Mouse (Mus musculus): ENCODE measurements around the gene Kif2c. TPM values are rescaled to one million over a fixed set of nuclear protein-coding genes. Genes with fewer than 3 reads are reported as not detected.
A peak's percentile ranks its signal among the peaks of the same experiment; 100 is the strongest.

The Kif2c gene
- polyA plus RNA-seq, 1 experiment, result 16.5 TPM

- H3K27me3 ChIP-seq (ENCODE audit: control insufficient read depth, insufficient read depth, low read length), result no peaks in the 10 kb centered on the region
- H3K4me3 ChIP-seq (ENCODE audit: control insufficient read depth, insufficient read depth, low read length), result no peak overlapping the region
- H3K4me1 ChIP-seq (replicated peaks; ENCODE audit: control insufficient read depth, insufficient read depth, low read length), result no peaks in the 10 kb centered on the region; the same call in 1 of the 2 replicates
- peaks cover 41% of the 10 kb centered on the region for H3K36me3 ChIP-seq (ENCODE audit: control insufficient read depth, insufficient read depth, low read length)
- no peak for TF ChIP-seq POLR2A (IDR thresholded peaks at IDR 0.05; ENCODE audit: control insufficient read depth, extremely low read depth, insufficient read depth, low read length, poor library complexity)
- no peak for TF ChIP-seq CTCF (IDR thresholded peaks at IDR 0.05; ENCODE audit: borderline replicate concordance, control insufficient read depth, extremely low read depth, insufficient read depth, low read length, poor library complexity)
- WGBS, result 90% methylated on average over 6 of the region's 6 CpGs
- no peak for DNase-seq
- no peak overlapping the region for H3K27ac ChIP-seq (ENCODE audit: control insufficient read depth, insufficient read depth, low read length)
These were observed 32.9 kb downstream of the Kif2c start for GRCm38 (mm10) chr4:117149291-117150211.

DNA sequence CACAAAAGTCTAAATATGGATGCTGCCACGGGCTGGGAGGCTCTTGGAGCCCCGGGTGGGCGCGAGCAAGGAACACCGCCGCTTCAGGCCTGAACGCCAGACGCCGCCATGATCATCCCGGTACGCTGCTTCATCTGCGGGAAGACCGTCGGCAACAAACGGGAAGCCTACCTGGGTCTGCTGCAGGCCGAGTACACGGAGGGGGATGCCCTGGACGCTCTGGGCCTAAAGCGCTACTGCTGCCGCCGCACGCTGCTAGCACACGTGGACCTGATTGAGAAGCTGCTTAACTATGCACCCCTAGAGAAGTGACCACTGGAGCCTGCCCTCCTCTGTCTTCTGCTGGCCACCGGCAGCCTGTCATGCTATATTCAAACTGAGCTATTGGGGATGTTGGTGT, 33.6 kb downstream of the Kif2c start:
- Histone ChIP-seq H3K27ac (ENCODE audit: control insufficient read depth, insufficient read depth, low read length) (no peak overlapping the region), H3K36me3 (ENCODE audit: control insufficient read depth, insufficient read depth, low read length) (peaks cover 36% of the 10 kb centered on the region), H3K27me3 (ENCODE audit: control insufficient read depth, insufficient read depth, low read length) (no peaks in the 10 kb centered on the region), H3K4me3 (ENCODE audit: control insufficient read depth, insufficient read depth, low read length) (no peak overlapping the region), H3K4me1 (replicated peaks; ENCODE audit: control insufficient read depth, insufficient read depth, low read length) (no peaks in the 10 kb centered on the region)
- DNase-seq, result no peak
- WGBS, result 96% methylated on average over 24 of the region's 24 CpGs
- no peak for TF ChIP-seq CTCF (IDR thresholded peaks at IDR 0.05; ENCODE audit: borderline replicate concordance, control insufficient read depth, extremely low read depth, insufficient read depth, low read length, poor library complexity)
- no peak for TF ChIP-seq POLR2A (IDR thresholded peaks at IDR 0.05; ENCODE audit: control insufficient read depth, extremely low read depth, insufficient read depth, low read length, poor library complexity)

DNA sequence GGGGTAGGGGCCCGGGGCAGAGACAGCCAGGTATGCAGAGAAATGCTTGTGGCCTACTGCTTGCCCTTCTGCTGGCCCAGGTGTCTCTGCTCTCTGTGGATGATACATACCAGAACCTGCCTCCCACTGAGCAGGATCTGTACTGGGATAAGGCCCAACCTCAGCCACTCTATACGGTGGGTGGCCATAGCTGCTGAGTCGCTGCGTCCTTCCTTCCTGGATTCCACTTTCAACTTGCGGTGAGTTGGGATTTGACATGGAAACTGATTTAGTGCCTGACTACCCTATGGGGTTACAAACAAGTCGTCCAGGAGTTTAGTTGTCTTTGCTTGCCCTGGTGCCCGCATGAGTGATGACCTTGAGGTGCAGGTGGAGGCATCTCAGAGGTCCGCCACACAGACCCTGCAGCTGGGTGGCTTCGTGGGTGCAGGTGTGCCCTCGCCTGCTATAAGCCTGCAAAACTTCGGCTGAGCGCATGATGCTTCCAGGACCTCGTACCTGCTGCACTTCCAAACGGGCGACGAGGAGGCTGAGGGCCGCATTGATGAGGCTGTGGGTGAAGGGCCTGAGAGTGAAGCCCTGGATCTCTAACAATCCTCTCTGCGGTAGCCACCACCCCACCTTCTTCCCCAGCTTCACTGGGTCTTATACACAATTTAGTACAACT, 34.3 kb downstream of the Kif2c start:
- H3K4me1 ChIP-seq (replicated peaks; ENCODE audit: control insufficient read depth, insufficient read depth, low read length), result no peaks in the 10 kb centered on the region
- WGBS, result 83% methylated on average over 18 of the region's 18 CpGs
- H3K4me3 ChIP-seq (ENCODE audit: control insufficient read depth, insufficient read depth, low read length), result no peak overlapping the region
- no peak overlapping the region for H3K27ac ChIP-seq (ENCODE audit: control insufficient read depth, insufficient read depth, low read length)
- H3K27me3 ChIP-seq (ENCODE audit: control insufficient read depth, insufficient read depth, low read length), result no peaks in the 10 kb centered on the region
- no peak for DNase-seq
- peaks cover 30% of the 10 kb centered on the region for H3K36me3 ChIP-seq (ENCODE audit: control insufficient read depth, insufficient read depth, low read length)
- TF ChIP-seq POLR2A (IDR thresholded peaks at IDR 0.05; ENCODE audit: control insufficient read depth, extremely low read depth, insufficient read depth, low read length, poor library complexity), result no peak
- TF ChIP-seq CTCF (IDR thresholded peaks at IDR 0.05; ENCODE audit: borderline replicate concordance, control insufficient read depth, extremely low read depth, insufficient read depth, low read length, poor library complexity), result no peak

DNA sequence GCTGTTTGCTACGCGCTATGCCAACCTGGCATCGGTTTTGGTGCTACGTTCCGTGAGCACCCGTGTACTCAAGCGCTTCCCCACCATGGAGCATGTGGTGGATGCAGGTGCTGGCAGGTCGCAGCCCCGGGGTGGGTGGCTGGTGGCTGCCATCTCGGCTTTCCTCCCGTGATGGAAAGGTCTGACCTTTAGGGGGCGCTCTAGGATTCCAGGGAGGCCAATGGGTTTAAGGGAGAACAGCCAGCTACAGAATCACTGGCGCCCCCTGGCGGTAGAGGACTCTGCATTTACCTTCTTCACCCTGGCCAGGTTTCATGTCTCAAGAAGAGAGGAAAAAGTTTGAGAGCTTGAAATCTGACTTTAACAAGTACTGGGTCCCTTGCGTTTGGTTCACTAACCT, 36.3 kb downstream of the Kif2c start:
- Histone ChIP-seq H3K4me1 (replicated peaks; ENCODE audit: control insufficient read depth, insufficient read depth, low read length) (no peaks in the 10 kb centered on the region), H3K27ac (ENCODE audit: control insufficient read depth, insufficient read depth, low read length) (no peak overlapping the region), H3K27me3 (ENCODE audit: control insufficient read depth, insufficient read depth, low read length) (no peaks in the 10 kb centered on the region), H3K4me3 (ENCODE audit: control insufficient read depth, insufficient read depth, low read length) (no peak overlapping the region), H3K36me3 (ENCODE audit: control insufficient read depth, insufficient read depth, low read length) (peaks cover 12% of the 10 kb centered on the region)
- TF ChIP-seq CTCF (IDR thresholded peaks at IDR 0.05; ENCODE audit: borderline replicate concordance, control insufficient read depth, extremely low read depth, insufficient read depth, low read length, poor library complexity) (peak; percentile 88; the same call in 1 of the 2 replicates), POLR2A (IDR thresholded peaks at IDR 0.05; ENCODE audit: control insufficient read depth, extremely low read depth, insufficient read depth, low read length, poor library complexity) (no peak)
- DNase-seq, result peak; percentile 87
- 49% methylated on average over 15 of the region's 15 CpGs for WGBS

GRCm38 (mm10) chr4:117145248-117145647, 37.2 kb downstream of the Kif2c start:
- no peak overlapping the region for H3K27ac ChIP-seq (ENCODE audit: control insufficient read depth, insufficient read depth, low read length)
- WGBS, result 91% methylated on average over 13 of the region's 13 CpGs
- H3K4me1 ChIP-seq (replicated peaks; ENCODE audit: control insufficient read depth, insufficient read depth, low read length), result no peaks in the 10 kb centered on the region
- no peak for TF ChIP-seq POLR2A (IDR thresholded peaks at IDR 0.05; ENCODE audit: control insufficient read depth, extremely low read depth, insufficient read depth, low read length, poor library complexity)
- no peak for TF ChIP-seq CTCF (IDR thresholded peaks at IDR 0.05; ENCODE audit: borderline replicate concordance, control insufficient read depth, extremely low read depth, insufficient read depth, low read length, poor library complexity)
- peaks cover 3% of the 10 kb centered on the region for H3K36me3 ChIP-seq (ENCODE audit: control insufficient read depth, insufficient read depth, low read length)
- DNase-seq, result no peak
- no peak overlapping the region for H3K4me3 ChIP-seq (ENCODE audit: control insufficient read depth, insufficient read depth, low read length)
- no peaks in the 10 kb centered on the region for H3K27me3 ChIP-seq (ENCODE audit: control insufficient read depth, insufficient read depth, low read length)

GRCm38 (mm10) chr4:117143023-117143422, 39.4 kb downstream of the Kif2c start:
- DNase-seq, result no peak
- H3K4me3 ChIP-seq (ENCODE audit: control insufficient read depth, insufficient read depth, low read length), result no peak overlapping the region
- peaks cover 3% of the 10 kb centered on the region for H3K4me1 ChIP-seq (replicated peaks; ENCODE audit: control insufficient read depth, insufficient read depth, low read length)
- no peaks in the 10 kb centered on the region for H3K36me3 ChIP-seq (ENCODE audit: control insufficient read depth, insufficient read depth, low read length)
- H3K27me3 ChIP-seq (ENCODE audit: control insufficient read depth, insufficient read depth, low read length), result no peaks in the 10 kb centered on the region
- TF ChIP-seq CTCF (IDR thresholded peaks at IDR 0.05; ENCODE audit: borderline replicate concordance, control insufficient read depth, extremely low read depth, insufficient read depth, low read length, poor library complexity) (no peak), POLR2A (IDR thresholded peaks at IDR 0.05; ENCODE audit: control insufficient read depth, extremely low read depth, insufficient read depth, low read length, poor library complexity) (no peak)
- WGBS, result 91% methylated on average over 7 of the region's 7 CpGs
- H3K27ac ChIP-seq (ENCODE audit: control insufficient read depth, insufficient read depth, low read length), result no peak overlapping the region
